Mouse (Mus musculus) thymus, adult 2 months (tissue): ENCODE measurements around the gene Ttc39a.

Source experiments
- CTCF ChIP-seq: fragments of 200-500 bp; IDR thresholded peaks from 2 replicates; pipeline ENCODE4 v1.5.1; 2012; ENCODE audit warnings: mild to moderate bottlenecking, control low read depth, low read length, moderate library complexity, borderline replicate concordance; ENCODE audit not compliant: control insufficient read depth, poor library complexity, insufficient read depth; ENCODE audit errors: extremely low read depth
- POLR2A ChIP-seq: fragments of 200-500 bp; IDR thresholded peaks from 2 replicates; pipeline ENCODE4 v1.6.1; 2012; ENCODE audit warnings: mild to moderate bottlenecking, low read length, control low read depth, moderate library complexity; ENCODE audit not compliant: control insufficient read depth, poor library complexity, insufficient read depth; ENCODE audit errors: extremely low read depth

DNA sequence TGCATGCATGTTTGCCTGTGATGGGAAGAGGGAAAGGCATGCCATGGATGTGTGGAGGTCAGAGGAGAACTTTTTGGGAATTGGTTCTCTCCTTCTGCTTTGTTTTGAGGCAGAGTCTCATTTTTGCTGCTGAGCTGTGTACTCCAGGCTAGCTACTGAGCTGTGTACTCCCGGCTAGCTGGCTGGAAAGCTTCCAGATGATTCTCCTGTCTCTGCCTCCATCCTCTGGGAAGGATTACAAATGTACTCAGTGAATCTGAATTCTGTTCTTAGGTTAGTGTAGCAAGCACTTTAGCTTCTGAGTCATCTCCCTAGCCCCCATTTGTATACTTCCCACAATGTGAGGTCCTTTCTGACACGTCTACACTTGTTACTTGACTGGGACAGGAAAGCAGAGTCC lies 17.0 kb downstream of the Ttc39a start:
- TF ChIP-seq POLR2A: no peak
- TF ChIP-seq CTCF: no peak
